Mouse (Mus musculus) intestine, embryonic 14.5 days (tissue): ENCODE measurements around the gene Igsf6. TPM values are rescaled to one million over a fixed set of nuclear protein-coding genes. Genes with fewer than 3 reads are reported as not detected.

Experiments used
- ATAC-seq: fragments of 200-750 bp; cut with Nextera tagmentation; replicated peaks from 2 replicates; pipeline ENCODE4 v1.8.0; 2017; ENCODE audit warnings: low read depth, moderate number of reproducible peaks, moderate TSS enrichment, moderate library complexity; ENCODE audit not compliant: low FRiP score, low TSS enrichment
- DNase-seq: peaks from one replicate; pipeline ENCODE4 v3.0.0-alpha.2; 2018; ENCODE audit warnings: low spot score
- H3K27ac ChIP-seq: fragments of 300-500 bp; sonication (generic); 2 replicates; pipeline ENCODE4 v1.5.1; 2014; ENCODE audit warnings: low read depth, mild to moderate bottlenecking, control low read depth
- H3K27me3 ChIP-seq: fragments of 300-500 bp; sonication (generic); replicated peaks from 2 replicates; pipeline ENCODE4 v1.6.1; 2014; ENCODE audit warnings: low read length, control low read depth; ENCODE audit not compliant: control insufficient read depth, insufficient read depth
- H3K36me3 ChIP-seq: fragments of 300-500 bp; sonication (generic); 2 replicates; pipeline ENCODE4 v1.6.1; 2014; ENCODE audit warnings: low read length, control low read depth; ENCODE audit not compliant: control insufficient read depth, insufficient read depth
- H3K4me1 ChIP-seq: fragments of 300-500 bp; sonication (generic); replicated peaks from 2 replicates; pipeline ENCODE4 v1.6.1; 2014; ENCODE audit warnings: low read length, control low read depth, mixed read lengths; ENCODE audit not compliant: control insufficient read depth, insufficient read depth
- H3K4me2 ChIP-seq: fragments of 300-500 bp; sonication (generic); 2 replicates; pipeline ENCODE4 v1.6.1; 2014; ENCODE audit warnings: low read length
- H3K4me3 ChIP-seq: fragments of 300-500 bp; sonication (generic); 2 replicates; pipeline ENCODE4 v1.5.1; 2014; ENCODE audit warnings: low read depth, low read length, control low read depth, mixed read lengths
- H3K9ac ChIP-seq: fragments of 300-500 bp; sonication (generic); 2 replicates; pipeline ENCODE4 v1.6.1; 2014; ENCODE audit warnings: mild to moderate bottlenecking, low read length
- H3K9me3 ChIP-seq: fragments of 300-500 bp; sonication (generic); 2 replicates; pipeline ENCODE4 v1.6.1; 2016; ENCODE audit warnings: low read length, control low read depth; ENCODE audit not compliant: control insufficient read depth
- WGBS: fragments of 180-500 bp; shearing (Covaris S2); extraction: QIAGEN DNeasy Blood & Tissue Kit; methylation state at CpG from one replicate; pipeline ENCODE4 v1.1.7; 2014; 5-methylcytosine and 5-hydroxymethylcytosine counted together
- polyA plus RNA-seq: library from polyadenylated mRNA; unstranded; fragments of >200 nt; fragmentation: Nextera tagmentation; extraction: Ambion mirVana; gene quantifications from 2 replicates; pipeline ENCODE4 v1.2.1, GENCODE M21; 2014

Gene Igsf6
- polyA plus RNA-seq, 1 experiment from 2014 or later, result 3.5 TPM

DNA sequence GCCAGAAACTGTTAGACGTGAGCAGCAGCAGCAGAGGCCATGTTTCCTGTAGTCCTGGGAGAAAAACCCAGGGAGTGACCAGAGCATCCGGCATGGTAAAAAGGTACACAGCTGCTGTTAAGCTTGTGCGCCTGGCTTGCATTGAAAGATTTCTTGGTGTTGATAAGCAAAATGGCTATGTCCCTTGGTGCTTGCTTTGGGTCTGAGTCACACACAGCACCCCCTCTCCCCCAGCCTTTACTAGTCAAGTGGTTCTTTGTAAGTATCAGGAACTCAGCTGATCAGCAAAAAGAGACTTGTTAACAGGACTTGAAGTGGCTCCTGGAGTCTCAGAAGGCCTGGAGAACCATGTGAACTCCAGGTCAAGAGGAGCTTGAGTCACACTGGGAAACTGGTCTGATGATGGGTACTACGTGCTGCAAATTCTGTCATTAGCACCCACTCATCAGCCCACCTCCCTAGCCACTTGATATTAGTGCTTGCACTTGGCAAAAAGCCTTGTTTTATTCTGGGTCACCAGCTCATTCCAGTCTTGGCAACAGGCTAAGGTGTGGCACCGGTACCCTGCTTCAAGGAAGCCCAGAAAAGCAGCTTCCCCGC lies 529 bp upstream of the Igsf6 start:
- ATAC-seq (no peak), DNase-seq (no peak)
- peaks cover 67% of the 10 kb centered on the region for H3K36me3 ChIP-seq
- no peak overlapping the region for H3K4me3 ChIP-seq
- H3K4me2 ChIP-seq, result no peak overlapping the region
- H3K27me3 ChIP-seq, result no peaks in the 10 kb centered on the region
- no peaks in the 10 kb centered on the region for H3K9me3 ChIP-seq
- WGBS, result 86% methylated on average over 6 of the region's 6 CpGs
- no peaks in the 10 kb centered on the region for H3K4me1 ChIP-seq
- H3K27ac ChIP-seq, result no peak overlapping the region
- no peak overlapping the region for H3K9ac ChIP-seq

DNA sequence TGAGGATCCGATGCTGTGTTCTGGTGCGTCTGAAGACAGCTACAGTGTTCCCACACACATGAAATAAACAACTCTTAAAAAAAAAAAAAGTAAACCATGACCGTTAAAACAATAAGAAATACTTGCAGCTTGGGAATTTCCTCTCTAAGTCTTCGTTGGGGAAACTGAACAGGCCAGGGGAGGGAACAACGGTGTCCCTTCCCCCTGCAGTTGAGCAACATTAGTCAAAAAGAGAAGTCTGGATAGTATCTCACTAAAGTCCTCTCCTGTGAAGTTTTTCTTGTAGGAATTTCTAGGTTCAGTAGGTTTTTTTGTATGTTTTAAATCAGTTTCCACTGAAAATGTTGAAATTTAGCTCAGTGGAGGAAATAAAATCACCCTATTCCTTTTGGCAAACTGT lies 1.9 kb downstream of the Igsf6 start:
- no peak overlapping the region for H3K4me3 ChIP-seq

DNA sequence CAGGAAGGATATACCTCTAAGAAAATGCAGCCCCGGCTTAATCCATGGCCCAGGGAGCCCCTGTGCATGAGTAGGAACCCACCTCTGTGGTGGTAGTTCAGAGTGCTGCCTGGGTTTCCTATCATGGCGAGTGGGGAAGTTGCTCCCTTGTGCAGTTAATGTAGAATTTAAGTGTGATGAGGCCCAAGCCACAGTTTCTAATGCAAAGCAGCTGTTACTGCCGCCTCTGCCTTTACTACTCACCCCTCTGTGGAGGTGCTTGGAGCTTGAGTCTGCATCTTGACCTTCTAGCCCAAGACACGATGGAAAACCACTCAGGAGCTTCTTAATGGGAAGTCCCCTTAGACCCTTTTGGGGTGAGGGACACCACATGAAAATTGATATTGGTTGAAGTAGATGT lies 3.1 kb downstream of the Igsf6 start:
- no peak for DNase-seq
- Histone ChIP-seq H3K4me2 (no peak overlapping the region), H3K36me3 (peaks cover 59% of the 10 kb centered on the region), H3K27me3 (no peaks in the 10 kb centered on the region), H3K4me1 (no peaks in the 10 kb centered on the region), H3K27ac (no peak overlapping the region), H3K9me3 (no peaks in the 10 kb centered on the region), H3K4me3 (no peak overlapping the region), H3K9ac (no peak overlapping the region)
- WGBS, result 91% methylated on average over 4 of the region's 4 CpGs
- no peak for ATAC-seq

More for the DNA sequence above, 1.9 kb downstream of the Igsf6 start:
- H3K9me3 ChIP-seq, result no peaks in the 10 kb centered on the region
- no peak overlapping the region for H3K4me2 ChIP-seq
- ATAC-seq (no peak), DNase-seq (no peak)
- peaks cover 65% of the 10 kb centered on the region for H3K36me3 ChIP-seq
- WGBS, result 50% methylated on average over 5 of the region's 5 CpGs
- H3K27ac ChIP-seq, result no peak overlapping the region
- H3K9ac ChIP-seq, result no peak overlapping the region
- no peaks in the 10 kb centered on the region for H3K27me3 ChIP-seq
- no peaks in the 10 kb centered on the region for H3K4me1 ChIP-seq

DNA sequence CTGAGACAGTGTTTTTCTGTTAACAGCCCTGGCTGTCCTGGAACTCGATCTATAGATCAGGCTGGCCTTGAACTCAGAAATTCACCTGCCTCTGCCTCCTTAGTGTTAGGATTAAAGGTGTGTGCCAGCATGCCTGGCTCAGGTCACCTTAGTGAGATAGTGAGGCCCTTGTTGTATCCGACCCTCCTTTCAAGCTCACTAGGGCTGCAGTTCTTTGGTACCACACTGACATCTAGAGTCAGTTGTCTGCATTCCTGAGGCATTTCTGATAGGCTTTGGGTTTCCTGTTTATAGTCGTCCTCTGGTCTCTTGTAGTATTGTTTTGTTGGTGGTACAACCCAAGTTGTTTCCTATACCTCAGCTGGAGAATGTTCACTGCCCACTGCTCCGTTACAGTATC lies 10.1 kb downstream of the Igsf6 start:
- no peak for ATAC-seq

DNA sequence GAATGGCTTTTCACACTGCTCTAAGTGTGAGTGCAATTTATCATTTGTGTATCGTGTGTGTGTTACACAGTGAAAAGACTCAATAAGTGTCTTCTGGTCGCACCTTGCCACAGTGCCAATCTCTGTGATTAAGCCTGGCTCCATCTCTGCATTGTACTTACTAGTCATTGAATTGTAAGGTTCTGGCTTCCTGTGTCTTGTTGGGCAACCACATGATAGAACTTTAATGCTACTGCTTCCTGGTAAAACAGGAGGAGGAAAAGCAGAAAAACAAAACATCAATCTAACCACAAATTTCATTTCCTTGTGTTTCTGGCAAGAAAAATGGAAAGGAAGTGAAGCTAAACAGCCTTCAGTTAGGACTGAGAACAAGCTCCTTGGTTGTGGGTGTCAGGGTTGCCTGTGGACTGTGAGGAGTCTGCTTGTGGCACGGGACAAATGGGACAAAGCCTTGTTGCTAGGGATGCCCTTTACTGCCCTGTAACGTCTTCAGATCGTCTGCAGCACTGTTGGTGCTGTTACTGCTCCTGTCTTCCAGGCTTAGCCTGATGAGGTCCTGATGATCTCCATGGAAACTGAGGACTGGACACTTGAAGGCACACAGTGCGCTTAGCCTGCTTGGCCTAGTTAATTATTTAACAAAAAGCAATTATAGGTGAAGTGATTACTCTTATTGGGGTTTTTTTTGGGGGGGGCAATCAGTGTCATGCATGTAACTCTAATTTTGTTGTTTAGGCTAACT lies 14.7 kb downstream of the Igsf6 start:
- Histone ChIP-seq H3K4me2 (no peak overlapping the region), H3K9ac (no peak overlapping the region), H3K4me3 (no peak overlapping the region), H3K27ac (no peak overlapping the region), H3K4me1 (no peaks in the 10 kb centered on the region; the same call in 1 of the 2 replicates), H3K9me3 (no peaks in the 10 kb centered on the region), H3K36me3 (peaks cover 64% of the 10 kb centered on the region), H3K27me3 (no peaks in the 10 kb centered on the region)
- DNase-seq (no peak), ATAC-seq (no peak)
- WGBS, result 51% methylated on average over 6 of the region's 6 CpGs

More for the DNA sequence above, 10.1 kb downstream of the Igsf6 start:
- peaks cover 41% of the 10 kb centered on the region for H3K36me3 ChIP-seq
- H3K9ac ChIP-seq, result no peak overlapping the region
- H3K9me3 ChIP-seq, result no peaks in the 10 kb centered on the region
- H3K27ac ChIP-seq, result no peak overlapping the region
- WGBS, result 54% methylated on average over 4 of the region's 4 CpGs
- no peaks in the 10 kb centered on the region for H3K4me1 ChIP-seq
- DNase-seq, result no peak
- H3K27me3 ChIP-seq, result no peaks in the 10 kb centered on the region
- no peak overlapping the region for H3K4me2 ChIP-seq
- no peak overlapping the region for H3K4me3 ChIP-seq

DNA sequence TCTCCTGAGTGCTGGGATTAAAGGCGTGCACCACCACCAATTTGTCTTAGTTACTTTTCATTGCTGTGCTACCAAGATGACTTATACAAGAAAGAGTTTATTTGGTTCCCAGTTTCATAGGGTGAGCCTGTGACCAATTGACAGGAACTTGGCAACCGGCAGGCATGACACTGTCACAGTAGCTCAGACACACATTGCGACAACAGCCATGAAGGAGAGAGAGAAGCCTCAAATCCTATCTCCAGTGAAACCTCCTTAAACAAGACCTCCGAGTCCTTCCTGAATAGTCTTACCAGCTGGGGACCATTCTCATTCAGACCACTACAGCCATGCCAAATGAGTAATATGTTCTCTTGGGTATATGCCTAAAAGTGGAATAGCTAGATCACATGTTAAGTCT lies 21.3 kb downstream of the Igsf6 start:
- H3K27ac ChIP-seq, result no peak overlapping the region
- no peak overlapping the region for H3K9ac ChIP-seq
- H3K9me3 ChIP-seq, result no peaks in the 10 kb centered on the region
- no peaks in the 10 kb centered on the region for H3K27me3 ChIP-seq
- ATAC-seq (no peak), DNase-seq (no peak)
- no peak overlapping the region for H3K4me2 ChIP-seq
- WGBS, result 92% methylated on average over 4 of the region's 4 CpGs
- H3K4me3 ChIP-seq, result no peak overlapping the region
- H3K4me1 ChIP-seq, result no peaks in the 10 kb centered on the region
- peaks cover 79% of the 10 kb centered on the region for H3K36me3 ChIP-seq

DNA sequence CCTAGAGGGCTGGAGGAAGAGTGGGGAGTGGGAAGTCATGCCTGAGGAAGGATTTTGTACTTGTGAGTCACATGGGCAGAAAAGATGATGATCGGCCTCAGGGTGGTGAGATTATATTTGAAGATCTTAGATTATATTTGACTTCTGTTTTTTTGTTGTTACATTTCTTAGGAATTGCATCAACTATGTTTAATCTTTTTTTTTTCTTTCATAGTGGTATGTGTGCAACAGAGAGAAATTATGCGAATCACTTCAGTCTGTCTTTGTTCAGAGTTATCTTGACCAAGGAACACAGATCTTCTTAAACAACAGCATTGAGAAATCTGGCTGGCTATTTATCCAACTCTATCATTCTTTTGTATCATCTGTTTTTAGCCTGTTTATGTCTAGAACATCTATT lies 26.7 kb downstream of the Igsf6 start:
- Histone ChIP-seq H3K4me1 (peaks cover 7% of the 10 kb centered on the region; the same call in 1 of the 2 replicates), H3K4me3 (no peak overlapping the region), H3K27me3 (no peaks in the 10 kb centered on the region), H3K36me3 (peaks cover 29% of the 10 kb centered on the region), H3K27ac (no peak overlapping the region), H3K9ac (no peak overlapping the region), H3K4me2 (no peak overlapping the region), H3K9me3 (0 out of 2 replicates have a peak, but pooled peaks cover 3% of the 10 kb centered on the region)
- 93% methylated on average over 2 of the region's 2 CpGs for WGBS
- ATAC-seq (no peak), DNase-seq (no peak)

DNA sequence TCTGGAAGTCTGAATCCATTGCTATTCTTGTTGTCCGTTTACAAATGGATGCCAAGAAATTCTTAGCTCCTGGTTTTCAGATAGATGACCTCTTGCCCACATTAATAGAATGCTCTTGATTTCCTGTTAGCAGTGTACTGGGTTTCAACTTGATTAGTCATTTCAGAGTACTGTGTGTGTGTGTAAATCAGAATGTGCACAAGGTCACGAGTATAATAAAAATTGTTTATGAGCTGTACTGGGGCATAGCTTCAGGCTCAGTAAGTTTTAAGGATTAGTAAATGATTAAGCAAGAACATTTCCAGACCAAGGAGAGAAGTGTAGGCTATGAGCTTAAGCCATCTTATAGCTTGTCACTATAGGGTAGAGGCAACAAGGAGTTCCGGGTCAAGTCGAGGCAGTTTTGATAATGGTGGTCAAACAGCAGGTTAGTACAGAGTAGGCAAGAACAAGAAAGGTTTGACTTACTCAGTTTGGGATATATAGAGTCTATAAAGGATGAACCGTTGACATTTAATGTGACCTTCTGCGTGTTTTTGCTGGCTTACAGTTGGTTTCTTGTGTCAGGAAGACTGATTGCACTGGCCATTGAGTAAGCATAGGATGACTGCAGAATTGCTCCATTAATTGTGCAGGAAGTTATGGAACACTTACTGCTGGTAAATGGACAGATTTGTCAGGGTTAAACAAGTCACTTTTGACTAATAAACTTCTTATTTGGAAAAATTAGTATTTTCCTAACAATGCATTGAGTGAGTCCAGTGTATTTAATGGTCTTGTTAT lies 28.5 kb downstream of the Igsf6 start:
- H3K9ac ChIP-seq, result no peak overlapping the region
- peaks cover 15% of the 10 kb centered on the region; the same call in 1 of the 2 replicates for H3K36me3 ChIP-seq
- H3K4me2 ChIP-seq, result no peak overlapping the region
- H3K27me3 ChIP-seq, result no peaks in the 10 kb centered on the region
- ATAC-seq, result peak; percentile 76
- H3K4me1 ChIP-seq, result peaks cover 16% of the 10 kb centered on the region; the same call in 1 of the 2 replicates
- 67% methylated on average over 6 of the region's 6 CpGs for WGBS
- H3K9me3 ChIP-seq, result 0 out of 2 replicates have a peak, but pooled peaks cover 3% of the 10 kb centered on the region
- peak overlapping the region; percentile 36; the same call in 1 of the 2 replicates for H3K27ac ChIP-seq
- no peak for DNase-seq
- H3K4me3 ChIP-seq, result no peak overlapping the region
